Mouse (Mus musculus) ES-Bruce4 (cell line): ENCODE measurements around the gene Exosc6.
"Not testable (repeated sequence)": the region's sequence is repeated elsewhere in the genome, so short reads cannot be mapped to it uniquely, and the experiment has no call there.

Source experiments
- CTCF ChIP-seq: IDR thresholded peaks from one replicate; pipeline ENCODE4 v1.8.1; 2011; ENCODE audit warnings: low read depth, low read length
- POLR2A ChIP-seq: IDR thresholded peaks from one replicate; pipeline ENCODE4 v1.8.1; 2011; ENCODE audit warnings: low read length; ENCODE audit not compliant: insufficient read depth

GRCm38 (mm10) chr8:111083936-111084335 is 27.8 kb downstream of the Exosc6 start:
- not testable (repeated sequence) for TF ChIP-seq CTCF, POLR2A
